ENCODE assay signal across 10 mouse cellular contexts in genomic region chr10:116199035-116199434, GRCm38 (mm10).
DNase-seq lines count a peak whose midpoint lies in the region; ATAC-seq and TF ChIP-seq lines count a peak whose summit lies in the region.
"Had no signal": no experiment of that assay in that cellular context is flagged by ENCODE, and none has a peak within 500 bp of the region (broad histone marks: within the 10 kb centered on the region; RNA-seq: fewer than 3 reads in every experiment).

No protein-coding gene starts in this region.

- in situ Hi-C loops in CH12.LX (cut with MboI; ENCODE audit: low pct_ligation_motif_present, low pct_unique_long_range_greater_than_20kb, low sequenced_read_pairs) = loop anchor here (25.0 kb wide), 1 partner anchor 112 kb away; no protein-coding TSS in a partner anchor

- no peak overlapping the region for H3K4me3 ChIP-seq in kidney, adult 2 months (ENCODE audit: insufficient read depth, low read depth, low read length)
- no peak overlapping the region for H3K4me3 ChIP-seq in kidney, embryonic 14.5 days (ENCODE audit: low read length)
- H3K4me3 ChIP-seq in CH12.LX (replicated peaks in 1 of 3; ENCODE audit: low read depth in 2 of 3, low read length in 2 of 3, poor library complexity in 1 of 3) = no peak overlapping the region
- H3K4me3 ChIP-seq: embryonic facial prominence, embryonic 12.5 days; hindbrain, embryonic 15.5 days; midbrain, embryonic 13.5 days had no signal

- H3K9ac ChIP-seq in kidney, embryonic 14.5 days (ENCODE audit: low read depth, low read length) = no peak overlapping the region
- H3K9ac ChIP-seq in CH12.LX (ENCODE audit: insufficient read depth, low read depth) = no peak overlapping the region
- H3K9ac ChIP-seq: embryonic facial prominence, embryonic 12.5 days; hindbrain, embryonic 15.5 days; midbrain, embryonic 13.5 days had no signal

- no peaks in the 10 kb centered on the region for H3K27me3 ChIP-seq in kidney, adult 2 months (replicated peaks; ENCODE audit: control insufficient read depth, insufficient read depth, low read length)
- no peaks in the 10 kb centered on the region for H3K27me3 ChIP-seq in kidney, embryonic 14.5 days (ENCODE audit: control insufficient read depth, insufficient read depth, low read length)
- no peaks in the 10 kb centered on the region for H3K27me3 ChIP-seq in CH12.LX (replicated peaks)
- H3K27me3 ChIP-seq: embryonic facial prominence, embryonic 12.5 days; hindbrain, embryonic 15.5 days; midbrain, embryonic 13.5 days had no signal

- dilution Hi-C loops in CH12.LX (cut with MboI; ENCODE audit: extremely low pct_ligation_motif_present, extremely low pct_unique_long_range_greater_than_20kb, low sequenced_read_pairs) = no loop called here

- no peaks in the 10 kb centered on the region for H3K36me3 ChIP-seq in kidney, adult 2 months (ENCODE audit: control insufficient read depth, insufficient read depth, low read length)
- H3K36me3 ChIP-seq in kidney, embryonic 14.5 days (ENCODE audit: control insufficient read depth, insufficient read depth, low read length) = no peaks in the 10 kb centered on the region
- H3K36me3 ChIP-seq in CH12.LX (replicated peaks in 1 of 2; ENCODE audit: control insufficient read depth in 1 of 2, insufficient read depth in 1 of 2, low read length in 1 of 2) = no peaks in the 10 kb centered on the region
- H3K36me3 ChIP-seq: embryonic facial prominence, embryonic 12.5 days; hindbrain, embryonic 15.5 days; midbrain, embryonic 13.5 days had no signal

- peak; percentile 42 for DNase-seq in kidney, adult 2 months
- DNase-seq in CH12.LX (ENCODE audit: extremely low read depth) = peak; percentile 57
- DNase-seq in NIH3T3 (ENCODE audit: low read depth) = peak; percentile 73
- DNase-seq in induced T-regulatory cell, adult 2 months (ENCODE audit: low read depth) = peak; percentile 57
- no peak for DNase-seq in urinary bladder, postnatal 36 days (ENCODE audit: low spot score in 2 of 2)
- DNase-seq in frontal cortex, postnatal 25 days (ENCODE audit: low spot score in 2 of 2) = no peak

- no peak overlapping the region for H3K27ac ChIP-seq in kidney, adult 2 months (ENCODE audit: insufficient read depth, low read depth, low read length)
- no peak overlapping the region for H3K27ac ChIP-seq in kidney, embryonic 14.5 days (ENCODE audit: low read depth, low read length)
- H3K27ac ChIP-seq in CH12.LX (ENCODE audit: insufficient read depth, low read depth) = no peak overlapping the region
- H3K27ac ChIP-seq: embryonic facial prominence, embryonic 12.5 days; hindbrain, embryonic 15.5 days; midbrain, embryonic 13.5 days had no signal

- H3K4me2 ChIP-seq in kidney, embryonic 14.5 days (replicated peaks; ENCODE audit: low read depth, low read length) = no peak overlapping the region
- H3K4me2 ChIP-seq in CH12.LX (ENCODE audit: insufficient read depth, low read depth, poor library complexity, severe bottlenecking) = no peak overlapping the region
- H3K4me2 ChIP-seq: embryonic facial prominence, embryonic 12.5 days; hindbrain, embryonic 15.5 days; midbrain, embryonic 13.5 days had no signal

- TF ChIP-seq RAD21 in CH12.LX (IDR thresholded peaks at IDR 0.05; ENCODE audit: low read depth, low read length) = peak; percentile 50

- no peak for TF ChIP-seq EP300 in CH12.LX (IDR thresholded peaks at IDR 0.05; ENCODE audit: low read length)

- no peaks in the 10 kb centered on the region for H3K79me2 ChIP-seq in CH12.LX (replicated peaks; ENCODE audit: control insufficient read depth, extremely low read depth, insufficient read depth, poor library complexity, severe bottlenecking)

- no peaks in the 10 kb centered on the region for H3K9me3 ChIP-seq in kidney, embryonic 14.5 days (ENCODE audit: control insufficient read depth, low read length)
- no peaks in the 10 kb centered on the region for H3K9me3 ChIP-seq in CH12.LX (replicated peaks; ENCODE audit: low read length)
- H3K9me3 ChIP-seq: embryonic facial prominence, embryonic 12.5 days; hindbrain, embryonic 15.5 days; midbrain, embryonic 13.5 days had no signal

- TF ChIP-seq CTCF in kidney, adult 2 months (conservative IDR thresholded peaks at IDR 0.05; ENCODE audit: insufficient read depth, insufficient read length, low read depth, low read length) = peak; percentile 43
- peak; percentile 58 to 73; a peak in 3 of 4 replicates for TF ChIP-seq CTCF in CH12.LX (conservative IDR thresholded peaks at IDR 0.05 in 1 of 2, IDR thresholded peaks at IDR 0.05 in 1 of 2; ENCODE audit: low read depth in 2 of 2, low read length in 2 of 2)

- 21% methylated on average over 5 of the region's 5 CpGs for WGBS in kidney, adult 2 months
- 23% methylated on average over 5 of the region's 5 CpGs for whole genome bisulfite sequencing in kidney, embryonic 14.5 days

- no peak for TF ChIP-seq POLR2A in kidney, adult 2 months (IDR thresholded peaks at IDR 0.05; ENCODE audit: low read depth, low read length)
- TF ChIP-seq POLR2A in CH12.LX (IDR thresholded peaks at IDR 0.05; ENCODE audit: low read depth, low read length) = no peak

- no peak for ATAC-seq in kidney, embryonic 14.5 days (ENCODE audit: low FRiP score, low TSS enrichment)
- ATAC-seq: midbrain, embryonic 13.5 days had no signal

- H3K4me1 ChIP-seq in kidney, adult 2 months (ENCODE audit: control insufficient read depth, insufficient read depth, low read length) = no peaks in the 10 kb centered on the region
- H3K4me1 ChIP-seq in kidney, embryonic 14.5 days (ENCODE audit: control insufficient read depth, insufficient read depth, low read length) = no peaks in the 10 kb centered on the region
- H3K4me1 ChIP-seq in CH12.LX (ENCODE audit: control insufficient read depth in 1 of 2, insufficient read depth in 2 of 2) = peaks cover 5 to 20% of the 10 kb centered on the region in 2 experiments; a peak in 3 of 4 replicates

TF ChIP-seq in CH12.LX, 34 proteins besides CTCF, POLR2A, EP300 and RAD21:
- TF ChIP-seq POLR2AphosphoS2 (IDR thresholded peaks at IDR 0.05; ENCODE audit: low read depth, low read length) = no peak
- TF ChIP-seq SMC3 (IDR thresholded peaks at IDR 0.05; ENCODE audit: low read depth, low read length) = peak; percentile 21; the same call in 1 of the 2 replicates
TF ChIP-seq in CH12.LX: peak in this region for 1.

Comparison
In these comparisons a context has a peak if more than half of its experiments do, and no peak if none do; other contexts are left out.
1. DNase-seq: peak in kidney, adult 2 months (single experiment), CH12.LX (single experiment), NIH3T3 (single experiment) and induced T-regulatory cell, adult 2 months (single experiment); none in urinary bladder, postnatal 36 days (0 of 2) and frontal cortex, postnatal 25 days (0 of 2).